Mouse (Mus musculus): ENCODE measurements at regions not wholly inside any gene's neighbourhood (a gene's known extent, or its start where the extent isn't known, plus 50 kb on each side); places are given as distances from the start of the nearest gene placed in this dataset.

- H3K4me2 ChIP-seq (replicated peaks; ENCODE audit: low read depth, low read length, severe bottlenecking): no peak overlapping the region
- 81% methylated on average over 16 of the region's 16 CpGs for WGBS
- no peaks in the 10 kb centered on the region for H3K27me3 ChIP-seq (ENCODE audit: control insufficient read depth, insufficient read depth, low read length)
- no peak overlapping the region for H3K27ac ChIP-seq (replicated peaks; ENCODE audit: low read depth, low read length)
- H3K4me1 ChIP-seq (ENCODE audit: control insufficient read depth, insufficient read depth, low read length): no peaks in the 10 kb centered on the region
- DNase-seq (ENCODE audit: low spot score) (no peak), ATAC-seq (ENCODE audit: low FRiP score, low read depth) (no peak)
- no peak overlapping the region for H3K4me3 ChIP-seq (replicated peaks; ENCODE audit: low read length)
- no peak overlapping the region for H3K9ac ChIP-seq (ENCODE audit: low read depth, low read length, severe bottlenecking)
- H3K36me3 ChIP-seq (ENCODE audit: control insufficient read depth, insufficient read depth, low read length): no peaks in the 10 kb centered on the region
- no peak for TF ChIP-seq POLR2A (IDR thresholded peaks at IDR 0.05; ENCODE audit: borderline replicate concordance, extremely low read depth, insufficient read depth, insufficient read length)
- no peaks in the 10 kb centered on the region for H3K9me3 ChIP-seq (ENCODE audit: control insufficient read depth, low read length)
These were observed 262.7 kb upstream of the Got2 start for GRCm38 (mm10) chr8:96151065-96151472.

DNA sequence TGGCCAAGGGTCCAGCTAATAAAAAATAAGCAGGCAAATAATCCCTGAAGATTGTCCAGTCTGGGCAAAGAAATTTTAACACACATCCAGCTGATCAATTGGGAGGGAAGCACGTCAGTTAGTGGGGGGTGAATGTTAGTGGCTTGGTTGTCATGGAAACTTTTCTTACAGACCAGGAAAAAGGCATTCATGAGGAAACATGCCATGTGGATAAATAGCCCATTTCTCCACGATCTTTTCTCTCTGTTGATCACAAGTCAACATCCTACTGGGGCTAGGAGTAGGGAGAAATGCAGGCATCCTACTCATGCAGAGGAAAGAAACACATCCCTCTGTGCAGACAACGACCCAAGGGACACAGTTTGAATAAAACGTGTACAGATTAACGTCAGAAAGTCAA lies 243.8 kb upstream of the Got2 start:
- WGBS: 59% methylated on average over 5 of the region's 5 CpGs
- TF ChIP-seq POLR2A (IDR thresholded peaks at IDR 0.05; ENCODE audit: borderline replicate concordance, extremely low read depth, insufficient read depth, insufficient read length): no peak
- H3K9ac ChIP-seq (ENCODE audit: low read depth, low read length, severe bottlenecking): no peak overlapping the region

GRCm38 (mm10) chr8:96128329-96128728 lies 240.0 kb upstream of the Got2 start:
- Histone ChIP-seq H3K9ac (ENCODE audit: low read depth, low read length, severe bottlenecking) (no peak overlapping the region), H3K9me3 (ENCODE audit: control insufficient read depth, low read length) (no peaks in the 10 kb centered on the region), H3K27ac (replicated peaks; ENCODE audit: low read depth, low read length) (no peak overlapping the region), H3K36me3 (ENCODE audit: control insufficient read depth, insufficient read depth, low read length) (no peaks in the 10 kb centered on the region), H3K27me3 (ENCODE audit: control insufficient read depth, insufficient read depth, low read length) (no peaks in the 10 kb centered on the region), H3K4me2 (replicated peaks; ENCODE audit: low read depth, low read length, severe bottlenecking) (no peak overlapping the region), H3K4me3 (replicated peaks; ENCODE audit: low read length) (no peak overlapping the region), H3K4me1 (ENCODE audit: control insufficient read depth, insufficient read depth, low read length) (no peaks in the 10 kb centered on the region)
- WGBS: 73% methylated on average over 2 of the region's 2 CpGs
- DNase-seq (ENCODE audit: low spot score) (no peak), ATAC-seq (ENCODE audit: low FRiP score, low read depth) (no peak)
- no peak for TF ChIP-seq POLR2A (IDR thresholded peaks at IDR 0.05; ENCODE audit: borderline replicate concordance, extremely low read depth, insufficient read depth, insufficient read length)

More for the DNA sequence above, 243.8 kb upstream of the Got2 start:
- DNase-seq (ENCODE audit: low spot score) (no peak), ATAC-seq (ENCODE audit: low FRiP score, low read depth) (no peak)
- Histone ChIP-seq H3K9me3 (ENCODE audit: control insufficient read depth, low read length) (no peaks in the 10 kb centered on the region), H3K27ac (replicated peaks; ENCODE audit: low read depth, low read length) (no peak overlapping the region), H3K4me1 (ENCODE audit: control insufficient read depth, insufficient read depth, low read length) (no peaks in the 10 kb centered on the region), H3K4me2 (replicated peaks; ENCODE audit: low read depth, low read length, severe bottlenecking) (no peak overlapping the region), H3K27me3 (ENCODE audit: control insufficient read depth, insufficient read depth, low read length) (no peaks in the 10 kb centered on the region), H3K4me3 (replicated peaks; ENCODE audit: low read length) (no peak overlapping the region), H3K36me3 (ENCODE audit: control insufficient read depth, insufficient read depth, low read length) (no peaks in the 10 kb centered on the region)

- H3K9ac ChIP-seq (ENCODE audit: low read depth, low read length, severe bottlenecking): no peak overlapping the region
- no peaks in the 10 kb centered on the region for H3K36me3 ChIP-seq (ENCODE audit: control insufficient read depth, insufficient read depth, low read length)
- no peaks in the 10 kb centered on the region for H3K27me3 ChIP-seq (ENCODE audit: control insufficient read depth, insufficient read depth, low read length)
- H3K27ac ChIP-seq (replicated peaks; ENCODE audit: low read depth, low read length): no peak overlapping the region
- H3K4me1 ChIP-seq (ENCODE audit: control insufficient read depth, insufficient read depth, low read length): no peaks in the 10 kb centered on the region
- no peak for TF ChIP-seq POLR2A (IDR thresholded peaks at IDR 0.05; ENCODE audit: borderline replicate concordance, extremely low read depth, insufficient read depth, insufficient read length)
- H3K4me3 ChIP-seq (replicated peaks; ENCODE audit: low read length): no peak overlapping the region
- no peak for ATAC-seq (ENCODE audit: low FRiP score, low read depth)
- H3K4me2 ChIP-seq (replicated peaks; ENCODE audit: low read depth, low read length, severe bottlenecking): no peak overlapping the region
- H3K9me3 ChIP-seq (ENCODE audit: control insufficient read depth, low read length): no peaks in the 10 kb centered on the region
- no peak for DNase-seq (ENCODE audit: low spot score)
- WGBS: 58% methylated on average over 5 of the region's 5 CpGs
These were observed 212.5 kb upstream of the Got2 start for GRCm38 (mm10) chr8:96100817-96101216.

DNA sequence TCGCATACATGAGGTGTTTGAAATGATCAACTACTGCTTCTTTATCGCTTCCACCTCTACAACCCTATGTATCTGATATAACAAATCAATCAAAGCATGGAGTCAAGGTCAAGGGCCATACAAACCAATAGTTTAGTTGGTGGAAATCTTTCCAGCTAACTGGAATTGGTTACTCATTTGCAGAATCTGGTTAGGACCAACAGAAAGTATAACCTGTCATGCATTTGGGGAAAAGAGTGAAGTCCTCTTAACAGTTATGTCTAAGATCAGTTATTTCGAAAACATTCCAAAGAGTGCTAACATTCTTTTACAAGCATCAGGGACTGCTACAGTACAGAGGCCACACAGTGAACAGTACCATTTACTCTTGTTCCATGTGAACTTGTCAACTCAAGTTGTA lies 204.6 kb upstream of the Got2 start:
- H3K27me3 ChIP-seq (ENCODE audit: control insufficient read depth, insufficient read depth, low read length): no peaks in the 10 kb centered on the region
- H3K9ac ChIP-seq (ENCODE audit: low read depth, low read length, severe bottlenecking): no peak overlapping the region
- TF ChIP-seq POLR2A (IDR thresholded peaks at IDR 0.05; ENCODE audit: borderline replicate concordance, extremely low read depth, insufficient read depth, insufficient read length): no peak
- H3K27ac ChIP-seq (replicated peaks; ENCODE audit: low read depth, low read length): no peak overlapping the region
- H3K9me3 ChIP-seq (ENCODE audit: control insufficient read depth, low read length): no peaks in the 10 kb centered on the region
- no peak overlapping the region for H3K4me2 ChIP-seq (replicated peaks; ENCODE audit: low read depth, low read length, severe bottlenecking)
- H3K36me3 ChIP-seq (ENCODE audit: control insufficient read depth, insufficient read depth, low read length): no peaks in the 10 kb centered on the region
- WGBS: 89% methylated on average over 3 of the region's 3 CpGs
- H3K4me3 ChIP-seq (replicated peaks; ENCODE audit: low read length): no peak overlapping the region
- H3K4me1 ChIP-seq (ENCODE audit: control insufficient read depth, insufficient read depth, low read length): no peaks in the 10 kb centered on the region
- DNase-seq (ENCODE audit: low spot score): no peak
- no peak for ATAC-seq (ENCODE audit: low FRiP score, low read depth)

- H3K4me2 ChIP-seq (replicated peaks; ENCODE audit: low read depth, low read length, severe bottlenecking): no peak overlapping the region
- TF ChIP-seq POLR2A (IDR thresholded peaks at IDR 0.05; ENCODE audit: borderline replicate concordance, extremely low read depth, insufficient read depth, insufficient read length): no peak
- no peak overlapping the region for H3K9ac ChIP-seq (ENCODE audit: low read depth, low read length, severe bottlenecking)
- no peaks in the 10 kb centered on the region for H3K4me1 ChIP-seq (ENCODE audit: control insufficient read depth, insufficient read depth, low read length)
- H3K27me3 ChIP-seq (ENCODE audit: control insufficient read depth, insufficient read depth, low read length): no peaks in the 10 kb centered on the region
- DNase-seq (ENCODE audit: low spot score) (no peak), ATAC-seq (ENCODE audit: low FRiP score, low read depth) (no peak)
- 81% methylated on average over 1 of the region's 1 CpGs for WGBS
- H3K27ac ChIP-seq (replicated peaks; ENCODE audit: low read depth, low read length): no peak overlapping the region
- no peaks in the 10 kb centered on the region for H3K9me3 ChIP-seq (ENCODE audit: control insufficient read depth, low read length)
- no peaks in the 10 kb centered on the region for H3K36me3 ChIP-seq (ENCODE audit: control insufficient read depth, insufficient read depth, low read length)
- H3K4me3 ChIP-seq (replicated peaks; ENCODE audit: low read length): no peak overlapping the region
These were observed 201.9 kb upstream of the Got2 start for GRCm38 (mm10) chr8:96090231-96090630.
